Mouse (Mus musculus) heart, postnatal 14 days (tissue): ENCODE results near the gene Snx14. TPM values are rescaled to one million over a fixed set of nuclear protein-coding genes. Genes with fewer than 3 reads are reported as not detected.
"Not testable (repeated sequence)": the region's sequence is repeated elsewhere in the genome, so short reads cannot be mapped to it uniquely, and the experiment has no call there.

ENCODE experiments used
- DNase-seq, 2 experiments: peaks; one replicate each; pipeline ENCODE4 v3.0.0; 2021 to 2022
- intact Hi-C: fragments of 180-260 bp; cut with DNase I; formaldehyde crosslinking; loops from one replicate; pipeline ENCODE4 v1.15.1; 2025
- long read RNA-seq, 2 experiments: library from polyadenylated mRNA; stranded (forward); transcript quantifications; one replicate each; pipeline ENCODE4 v2.0.0; 2021
- total RNA-seq, 2 experiments: library from RNA; stranded (reverse); gene quantifications; 2 replicates each; pipeline ENCODE4 v1.2.3; 2021

The Snx14 gene
- 10 to 100 TPM; 27.1 to 29.1 TPM for total RNA-seq
- long read RNA-seq, experiment 1, transcript Snx14-207 (29 exons, 3,082 nt), result major isoform, 17 of 21 reads
- long read RNA-seq, experiment 1, partial matches to known transcripts, result 2 of 21 reads
- long read RNA-seq, experiment 1, other reads (novel, unspliced or antisense), result 0 of 21 reads
- long read RNA-seq, experiment 2, transcript Snx14-207 (29 exons, 3,082 nt), result major isoform, 18 of 26 reads
- long read RNA-seq, experiment 2, partial matches to known transcripts, result 3 of 26 reads
- long read RNA-seq, experiment 2, other reads (novel, unspliced or antisense), result 2 of 26 reads

DNA sequence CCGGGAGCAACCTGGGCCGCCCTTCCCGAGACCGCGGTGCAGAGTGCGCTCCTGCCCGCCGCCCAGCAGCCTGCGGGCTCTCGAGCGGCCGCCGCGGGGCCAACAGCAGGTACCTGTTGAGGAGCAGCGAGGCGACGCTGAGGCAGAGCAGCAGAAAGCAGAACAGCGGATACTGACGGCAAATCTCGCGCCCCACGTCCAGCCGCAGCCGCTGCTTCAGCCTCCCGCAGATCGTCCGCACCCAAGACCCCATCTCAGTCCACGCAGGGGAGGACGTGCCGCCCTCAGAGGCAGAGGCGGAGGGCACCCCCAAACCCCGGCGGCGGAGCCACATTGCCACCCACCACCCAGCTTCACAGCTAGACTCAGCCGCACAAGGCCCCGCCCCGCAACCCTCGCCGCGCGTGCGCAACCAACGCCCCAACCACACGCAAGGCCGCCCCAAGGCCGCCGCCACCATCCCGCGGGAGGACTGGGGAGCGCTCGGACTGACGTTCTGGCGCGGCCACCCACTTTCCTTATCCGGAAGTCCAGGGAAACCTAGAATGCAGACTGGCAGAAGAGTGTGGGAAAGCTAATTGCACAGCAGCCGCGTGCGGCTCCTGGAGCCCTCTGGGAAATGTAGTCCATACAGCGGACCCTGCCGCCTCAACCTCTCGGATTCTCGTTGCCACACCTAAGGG is at the start of gene Snx14:
Snx14 (minus strand) TSS at position 404 of the 683 bp plus-strand sequence.
- intact Hi-C loops, result no loop called here
- peak; percentile 97 to 98 for DNase-seq

GRCm38 (mm10) chr9:88484531-88484930 is 45.8 kb upstream of the Snx14 start:
- no peak for DNase-seq
- intact Hi-C loops, result no loop called here

DNA sequence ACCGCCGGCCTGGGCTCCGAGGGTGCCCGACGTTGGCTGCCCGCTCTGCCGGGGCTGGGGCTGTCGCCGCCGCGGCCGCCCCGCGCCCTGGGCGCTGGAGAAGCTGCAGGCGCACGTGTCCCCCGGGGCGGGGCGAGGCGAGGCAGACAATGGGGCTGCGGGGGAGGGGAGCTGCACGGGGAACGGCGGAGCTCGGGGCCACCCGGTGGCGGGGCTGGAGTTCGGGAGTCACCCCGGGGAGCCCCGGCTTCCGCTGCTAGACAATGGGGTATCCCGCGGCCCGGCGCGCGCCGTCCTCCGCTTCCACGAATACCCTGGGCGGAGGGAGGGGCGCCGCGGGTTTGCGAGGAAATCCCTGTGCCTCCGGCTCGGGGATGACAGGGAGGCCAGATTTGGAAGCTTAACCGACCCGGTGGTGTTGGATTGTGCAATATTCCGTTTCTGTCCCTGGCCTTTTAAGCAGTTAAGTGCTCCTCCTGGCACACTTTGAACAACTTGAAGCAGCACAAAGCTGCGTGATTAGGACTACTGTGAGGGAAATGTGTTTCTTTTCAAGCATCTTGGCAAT is 44.2 kb upstream of the Snx14 start:
- intact Hi-C loops, result no loop called here
- DNase-seq, result peak; percentile 91

DNA sequence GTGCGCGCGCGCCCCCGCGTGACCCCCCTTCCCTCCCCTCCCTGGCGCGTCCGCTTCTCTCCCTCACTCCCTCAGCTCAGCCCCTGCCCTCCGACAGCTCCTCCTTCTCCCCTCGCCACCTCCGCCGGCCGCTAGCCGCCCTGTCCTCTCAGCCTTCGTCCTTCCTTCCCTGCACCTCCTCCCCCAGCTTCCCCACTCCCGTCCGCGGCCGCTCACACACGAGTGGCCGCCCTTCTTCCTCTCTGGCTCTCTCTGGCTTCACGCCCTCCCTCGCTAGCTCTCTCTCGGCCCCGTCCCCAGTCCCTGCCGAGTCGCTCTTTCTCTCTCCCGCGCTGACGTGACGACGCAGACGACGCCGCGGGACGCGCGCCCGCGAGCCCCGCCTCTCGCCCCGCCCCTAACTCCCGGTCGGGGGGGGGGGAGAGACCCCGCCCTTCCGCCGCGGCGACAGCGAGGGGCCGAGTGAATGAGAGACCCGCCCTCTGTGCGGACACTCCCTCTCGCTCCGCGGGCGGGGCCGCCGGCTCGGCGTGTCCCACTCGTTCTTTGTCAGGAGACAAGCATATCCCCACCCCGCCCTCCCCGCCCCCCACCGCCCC is 43.6 kb upstream of the Snx14 start, which contains the start of gene Syncrip:
Syncrip (minus strand) TSS at position 345 of the 599 bp plus-strand sequence.
- intact Hi-C loops, result not testable (repeated sequence)
- peak; percentile 95 to 96 for DNase-seq

- intact Hi-C loops, result loop anchor here (2.0 kb wide), 1 partner anchor 65 kb away; no protein-coding TSS in a partner anchor
- peak in 1 of 2 experiments; percentile 42 for DNase-seq
Observed at GRCm38 (mm10) chr9:88481791-88482160, 43.0 kb upstream of the Snx14 start.

DNA sequence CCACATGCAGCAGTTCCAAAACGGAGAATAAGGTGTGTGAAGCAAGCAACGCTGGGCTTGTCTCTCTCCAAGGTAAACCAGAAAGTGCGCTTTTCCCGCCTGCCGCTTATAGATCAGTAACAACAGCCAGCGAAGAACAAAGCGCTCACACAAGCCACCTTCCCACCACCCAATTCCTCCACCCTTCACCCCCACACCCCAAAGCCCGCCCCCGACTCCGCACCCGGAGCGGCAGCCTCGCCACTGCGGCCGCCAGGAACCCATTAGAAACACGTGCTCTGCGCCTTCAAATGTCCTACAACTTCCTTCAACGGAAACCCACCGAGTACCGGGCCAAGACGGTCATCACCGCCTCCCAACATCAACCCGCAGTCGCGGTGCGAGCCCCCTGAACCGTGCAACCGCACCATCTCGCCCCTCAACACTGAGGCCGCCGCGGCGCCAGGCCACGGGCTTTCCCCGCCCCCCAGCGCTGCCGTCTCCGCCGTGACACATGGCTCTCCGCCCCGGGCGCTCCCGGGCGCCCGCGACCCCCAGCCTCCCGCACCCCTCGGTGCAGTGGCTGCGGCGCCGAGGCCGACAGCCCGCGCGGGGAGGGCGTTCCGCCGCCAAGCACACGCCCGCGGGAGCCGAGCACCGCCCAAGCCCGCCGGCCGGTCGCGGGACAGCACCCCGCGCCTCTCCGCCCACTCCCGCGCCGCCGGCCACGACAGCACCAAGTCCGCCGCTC is 42.5 kb upstream of the Snx14 start:
- peak; percentile 42 to 56 for DNase-seq

DNA sequence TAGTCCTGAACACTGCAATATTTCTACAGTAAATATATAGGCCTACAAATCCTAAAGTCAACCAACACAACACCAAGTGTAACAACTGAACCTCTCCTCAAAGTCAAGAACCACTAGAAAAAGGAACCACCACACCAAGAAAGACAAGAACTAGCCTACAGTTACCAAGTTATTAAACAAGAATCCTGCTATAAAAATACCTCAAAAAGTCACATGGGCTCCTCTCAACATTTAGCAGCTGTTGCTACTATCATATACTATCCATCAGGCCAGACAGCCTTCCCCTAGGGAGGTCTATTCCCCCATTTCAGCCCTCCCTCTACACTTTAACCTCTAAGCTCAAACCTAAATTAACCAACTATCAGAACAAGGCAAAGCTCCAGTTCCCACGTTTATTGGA is 41.4 kb upstream of the Snx14 start:
- DNase-seq, result no peak
- intact Hi-C loops, result loop anchor here (1.0 to 2.0 kb wide), 2 partner anchors 42 to 67 kb away; no protein-coding TSS in a partner anchor

More for the DNA sequence above, 42.5 kb upstream of the Snx14 start:
- intact Hi-C loops, result loop anchor here (2.0 kb wide), 1 partner anchor 66 kb away; no protein-coding TSS in a partner anchor

GRCm38 (mm10) chr9:88476138-88476537 is 37.4 kb upstream of the Snx14 start:
- intact Hi-C loops, result loop anchor here (5.0 kb wide), 1 partner anchor 34 kb away; no protein-coding TSS in a partner anchor

GRCm38 (mm10) chr9:88461017-88461416 is 22.3 kb upstream of the Snx14 start:
- intact Hi-C loops, DNase-seq: not testable (repeated sequence)

More at GRCm38 (mm10) chr9:88476138-88476537, 37.4 kb upstream of the Snx14 start:
- peak in 1 of 2 experiments; percentile 8 for DNase-seq

DNA sequence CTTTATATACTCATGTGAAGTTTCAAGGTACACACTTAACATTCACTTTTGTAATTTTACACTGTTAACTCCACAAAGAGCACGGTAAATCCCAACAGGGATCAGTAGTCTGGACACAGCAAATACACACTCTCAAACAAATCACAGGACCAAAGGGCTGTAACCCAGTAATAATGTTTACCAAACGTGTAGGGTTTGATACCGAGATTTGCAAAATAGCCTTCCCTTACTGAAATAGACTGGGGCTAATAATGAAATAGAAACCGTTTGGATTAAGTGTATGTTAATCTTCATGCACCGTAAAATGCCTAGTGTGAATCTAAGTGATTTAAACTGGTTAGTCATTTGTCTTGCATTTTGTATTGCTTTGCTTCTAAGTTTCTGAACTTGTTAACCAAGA is 1.2 kb upstream of the Snx14 start:
- intact Hi-C loops, result loop anchor here (5.0 kb wide), 1 partner anchor 37 kb away; no protein-coding TSS in a partner anchor
- DNase-seq, result no peak

DNA sequence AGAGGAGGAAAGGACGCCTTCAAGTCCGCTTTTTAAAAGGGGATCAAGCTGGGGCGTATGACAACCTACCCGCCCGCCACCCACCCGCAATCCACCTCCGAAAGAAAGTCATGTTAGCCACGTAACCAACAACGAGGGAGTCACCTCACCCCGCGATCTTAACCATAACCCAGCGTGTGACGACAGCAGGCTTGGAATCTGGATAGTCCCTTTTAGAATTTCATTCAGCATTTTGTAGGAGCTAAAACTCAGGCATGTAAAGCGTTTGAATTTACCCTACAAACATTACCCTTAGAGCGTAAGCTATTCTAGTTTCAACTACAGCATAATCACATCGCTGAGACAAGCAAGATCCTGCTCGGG is 461 bp upstream of the Snx14 start:
- intact Hi-C loops, result no loop called here

GRCm38 (mm10) chr9:88438237-88438554 is 562 bp downstream of the Snx14 start:
- DNase-seq, result no peak
- intact Hi-C loops, result no loop called here

More for the DNA sequence above, 461 bp upstream of the Snx14 start:
- DNase-seq, result no peak

GRCm38 (mm10) chr9:88437342-88438236 is 1.2 kb downstream of the Snx14 start:
- intact Hi-C loops, result no loop called here
- no peak for DNase-seq

DNA sequence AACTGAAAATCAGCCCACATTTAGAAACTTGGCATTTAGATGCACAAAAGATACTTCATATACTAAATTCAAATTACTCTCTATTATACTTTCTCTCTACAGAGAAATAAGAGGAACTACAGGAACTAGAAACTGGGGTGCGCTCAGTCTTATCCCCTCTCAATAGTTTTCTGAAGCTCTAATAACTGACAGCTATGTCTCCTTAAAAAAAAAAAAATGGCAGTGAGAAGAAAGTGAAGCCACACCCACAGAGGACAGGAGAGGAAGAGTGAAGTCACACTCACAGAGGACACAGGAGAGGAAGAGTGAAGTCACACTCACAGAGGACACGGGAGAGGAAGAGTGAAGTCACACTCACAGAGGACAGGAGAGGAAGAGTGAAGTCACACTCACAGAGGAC is 14.4 kb downstream of the Snx14 start:
- DNase-seq, result no peak
- intact Hi-C loops, result no loop called here

- DNase-seq, result no peak
- intact Hi-C loops, result no loop called here
Observed at GRCm38 (mm10) chr9:88422428-88422827, 16.3 kb downstream of the Snx14 start.

DNA sequence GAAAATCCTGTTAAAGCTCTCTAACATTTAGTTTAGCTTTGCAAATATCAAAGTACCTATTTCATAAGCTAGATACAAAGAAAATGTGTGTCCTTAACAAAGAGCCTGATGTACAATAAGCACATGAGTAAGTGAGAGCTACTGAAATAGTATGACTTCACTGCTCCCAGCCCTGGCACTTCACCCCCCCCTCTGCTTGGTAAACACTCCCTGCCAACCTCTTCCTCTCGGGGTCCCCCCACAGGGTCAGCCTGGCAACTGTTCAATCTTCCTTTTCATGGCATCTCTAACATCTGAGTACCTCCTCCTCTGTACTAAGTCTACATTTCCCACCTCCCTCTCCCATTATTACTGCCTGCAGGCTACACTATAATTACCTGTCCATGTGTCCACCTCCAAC is 22.0 kb downstream of the Snx14 start:
- no peak for DNase-seq
- intact Hi-C loops, result no loop called here

DNA sequence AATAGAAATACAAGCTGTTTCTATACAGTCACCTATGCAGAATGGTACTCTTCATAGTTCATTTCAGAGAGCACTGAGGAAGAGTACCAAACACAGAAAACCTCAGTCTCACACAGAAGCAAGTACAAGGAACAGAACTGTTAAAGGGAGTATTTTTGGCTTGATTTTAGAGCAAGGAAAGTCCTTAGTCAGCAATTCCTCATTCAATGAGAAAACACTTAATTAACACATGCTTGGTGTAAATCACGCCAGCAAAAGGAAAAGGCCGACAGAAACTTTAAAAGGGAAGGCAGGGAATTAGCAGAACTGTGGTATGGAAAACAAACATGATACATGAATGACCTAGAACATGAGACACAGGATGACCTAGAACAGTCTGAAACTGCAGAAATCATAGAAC is 28.8 kb downstream of the Snx14 start:
- intact Hi-C loops, result loop anchor here (10.0 kb wide), 1 partner anchor 135 kb away; the partner anchor contains the start of gene Zfp949
- DNase-seq, result no peak

DNA sequence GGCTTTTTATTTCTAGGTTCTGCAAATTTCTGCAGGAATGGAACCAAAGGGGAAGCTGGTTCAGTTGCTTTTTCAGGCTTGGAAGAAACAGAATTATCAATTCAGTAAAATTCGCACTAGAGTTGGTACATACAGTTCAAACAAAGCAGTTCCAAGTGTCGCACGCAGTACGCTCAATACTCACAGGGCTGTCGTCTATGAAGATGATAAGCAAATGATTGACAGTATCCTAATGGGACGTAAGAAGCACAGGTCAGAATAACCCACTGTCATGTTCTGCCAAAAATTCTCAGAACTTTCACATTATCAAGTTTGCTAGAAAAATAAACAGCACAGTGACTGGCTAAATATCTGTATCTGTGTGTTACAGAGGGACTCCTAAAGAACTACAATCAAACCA is 34.2 kb downstream of the Snx14 start:
- intact Hi-C loops, result loop anchor here (10.0 kb wide), 1 partner anchor 140 kb away; the partner anchor contains the start of gene Zfp949
- DNase-seq, result no peak

GRCm38 (mm10) chr9:88404088-88404487 is 34.7 kb downstream of the Snx14 start:
- intact Hi-C loops, result loop anchor here (10.0 kb wide), 1 partner anchor 141 kb away; the partner anchor contains the start of gene Zfp949
- DNase-seq, result peak; percentile 34 to 46
